Mouse (Mus musculus): Measurements from ENCODE around the gene Rab10.

The Rab10 gene

GRCm38 (mm10) chr12:3296056-3296455 lies 13.7 kb downstream of the Rab10 start:
- no peak for DNase-seq (ENCODE audit: low read depth, low spot score)

GRCm38 (mm10) chr12:3291849-3292248 lies 17.9 kb downstream of the Rab10 start:
- no peak for DNase-seq (ENCODE audit: low read depth, low spot score)

GRCm38 (mm10) chr12:3291038-3291437 lies 18.7 kb downstream of the Rab10 start:
- DNase-seq (ENCODE audit: low read depth, low spot score) = no peak

- no peak for DNase-seq (ENCODE audit: low read depth, low spot score)
Measured at GRCm38 (mm10) chr12:3288440-3288839, 21.3 kb downstream of the Rab10 start.

- DNase-seq (ENCODE audit: low read depth, low spot score) = no peak
Measured at GRCm38 (mm10) chr12:3285919-3286318, 23.9 kb downstream of the Rab10 start.

- DNase-seq (ENCODE audit: low read depth, low spot score) = peak; percentile 32
Measured at GRCm38 (mm10) chr12:3285377-3285776, 24.4 kb downstream of the Rab10 start.

- DNase-seq (ENCODE audit: low read depth, low spot score) = peak; percentile 46
Measured at GRCm38 (mm10) chr12:3284463-3284862, 25.3 kb downstream of the Rab10 start.

- peak; percentile 17 for DNase-seq (ENCODE audit: low read depth, low spot score)
Measured at GRCm38 (mm10) chr12:3283829-3284440, 25.8 kb downstream of the Rab10 start.

- DNase-seq (ENCODE audit: low read depth, low spot score) = peak; percentile 32
Measured at GRCm38 (mm10) chr12:3282954-3283353, 26.8 kb downstream of the Rab10 start.

GRCm38 (mm10) chr12:3282520-3282919 lies 27.2 kb downstream of the Rab10 start:
- DNase-seq (ENCODE audit: low read depth, low spot score) = no peak

GRCm38 (mm10) chr12:3278880-3279339 lies 30.9 kb downstream of the Rab10 start:
- DNase-seq (ENCODE audit: low read depth, low spot score) = no peak

GRCm38 (mm10) chr12:3270818-3271217 lies 39.0 kb downstream of the Rab10 start:
- no peak for DNase-seq (ENCODE audit: low read depth, low spot score)

- no peak for DNase-seq (ENCODE audit: low read depth, low spot score)
Measured at GRCm38 (mm10) chr12:3267397-3267796, 42.4 kb downstream of the Rab10 start.

GRCm38 (mm10) chr12:3265188-3265587 lies 44.6 kb downstream of the Rab10 start:
- DNase-seq (ENCODE audit: low read depth, low spot score) = no peak

GRCm38 (mm10) chr12:3264449-3264848 lies 45.3 kb downstream of the Rab10 start:
- no peak for DNase-seq (ENCODE audit: low read depth, low spot score)

- no peak for DNase-seq (ENCODE audit: low read depth, low spot score)
Measured at GRCm38 (mm10) chr12:3261596-3261995, 48.2 kb downstream of the Rab10 start.

GRCm38 (mm10) chr12:3255966-3256365 lies 53.8 kb downstream of the Rab10 start:
- no peak for DNase-seq (ENCODE audit: low read depth, low spot score)

- DNase-seq (ENCODE audit: low read depth, low spot score) = no peak
Measured at GRCm38 (mm10) chr12:3255435-3255834, 54.3 kb downstream of the Rab10 start.

GRCm38 (mm10) chr12:3253591-3253990 lies 56.2 kb downstream of the Rab10 start:
- DNase-seq (ENCODE audit: low read depth, low spot score) = peak; percentile 57

- no peak for DNase-seq (ENCODE audit: low read depth, low spot score)
Measured at GRCm38 (mm10) chr12:3246091-3246490, 63.7 kb downstream of the Rab10 start.

GRCm38 (mm10) chr12:3239544-3239943 lies 70.2 kb downstream of the Rab10 start:
- DNase-seq (ENCODE audit: low read depth, low spot score) = no peak

GRCm38 (mm10) chr12:3238361-3239051 lies 71.3 kb downstream of the Rab10 start:
- DNase-seq (ENCODE audit: low read depth, low spot score) = no peak

- DNase-seq (ENCODE audit: low read depth, low spot score) = no peak
Measured at GRCm38 (mm10) chr12:3237799-3238198, 72.0 kb downstream of the Rab10 start.
